Mouse (Mus musculus): Measurements from ENCODE around the gene Ptpn6. TPM values are rescaled to one million over a fixed set of nuclear protein-coding genes. Genes with fewer than 3 reads are reported as not detected.

Ptpn6 gene
- polyA plus RNA-seq, 1 experiment from 2014 or later, result 19.8 TPM

DNA sequence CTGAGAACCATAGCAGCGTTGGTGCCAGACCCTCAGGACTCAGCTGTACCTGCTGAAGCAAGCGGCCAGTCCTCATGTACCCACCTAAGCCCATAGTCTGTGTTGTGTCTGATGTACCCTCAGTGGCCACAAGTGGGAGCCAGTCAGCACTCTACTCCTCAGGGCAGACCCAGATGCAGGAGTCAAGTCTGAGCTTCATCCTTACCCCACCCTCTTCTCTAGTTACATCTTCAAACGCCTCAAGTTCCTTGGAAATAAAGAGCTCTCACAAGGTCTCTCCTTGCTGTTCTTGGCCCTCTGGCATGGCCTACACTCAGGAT lies 35.8 kb downstream of the Ptpn6 start:
- 44% methylated on average over 3 of the region's 3 CpGs for WGBS

DNA sequence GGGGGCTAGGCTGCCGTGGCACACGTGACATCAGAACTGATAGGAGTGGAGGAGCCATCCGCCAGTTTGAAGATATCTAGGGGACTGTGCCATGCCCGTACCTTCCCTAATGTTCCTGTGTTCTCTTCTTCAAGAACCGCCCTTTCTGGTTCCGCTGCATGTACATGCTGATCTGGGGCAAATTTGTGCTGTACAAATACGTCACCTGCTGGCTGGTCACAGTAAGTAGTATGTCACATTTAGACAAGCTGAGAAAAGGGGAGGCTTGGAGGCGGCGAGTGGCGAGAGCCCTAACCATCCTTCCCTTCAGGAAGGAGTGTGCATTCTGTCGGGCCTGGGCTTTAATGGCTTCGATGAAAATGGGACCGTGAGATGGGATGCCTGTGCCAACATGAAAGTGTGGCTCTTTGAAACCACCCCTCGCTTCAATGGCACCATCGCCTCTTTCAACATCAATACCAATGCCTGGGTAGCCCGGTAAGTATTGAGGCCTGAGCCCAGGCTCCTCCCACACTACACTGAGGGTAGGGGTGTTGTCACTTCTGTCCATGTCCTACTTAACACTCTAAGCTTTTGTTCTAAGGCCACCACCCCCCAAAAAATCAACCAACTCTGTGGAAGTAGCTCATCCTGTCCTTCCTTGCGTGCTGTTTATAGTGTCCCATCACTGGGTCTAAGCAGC lies 36.3 kb downstream of the Ptpn6 start:
- 90% methylated on average over 17 of the region's 17 CpGs for WGBS
- H3K27ac ChIP-seq, result no peak overlapping the region
- H3K36me3 ChIP-seq, result peaks cover 35% of the 10 kb centered on the region
- no peaks in the 10 kb centered on the region for H3K9me3 ChIP-seq
- no peak overlapping the region for H3K4me2 ChIP-seq
- H3K4me1 ChIP-seq, result no peaks in the 10 kb centered on the region
- no peak overlapping the region for H3K9ac ChIP-seq
- no peaks in the 10 kb centered on the region for H3K27me3 ChIP-seq (replicated peaks)
- no peak overlapping the region for H3K4me3 ChIP-seq (replicated peaks)
- no peak for ATAC-seq (ENCODE audit: insufficient read depth, low FRiP score, low read depth)

More for the DNA sequence above, 35.8 kb downstream of the Ptpn6 start:
- ATAC-seq (ENCODE audit: insufficient read depth, low FRiP score, low read depth), result 0 out of 2 replicates have a peak, but pooled peaks have one; percentile 32
- Histone ChIP-seq H3K9ac (no peak overlapping the region), H3K36me3 (peaks cover 35% of the 10 kb centered on the region), H3K4me2 (no peak overlapping the region), H3K4me1 (no peaks in the 10 kb centered on the region), H3K4me3 (replicated peaks) (no peak overlapping the region), H3K9me3 (no peaks in the 10 kb centered on the region), H3K27me3 (replicated peaks) (no peaks in the 10 kb centered on the region), H3K27ac (no peak overlapping the region)

DNA sequence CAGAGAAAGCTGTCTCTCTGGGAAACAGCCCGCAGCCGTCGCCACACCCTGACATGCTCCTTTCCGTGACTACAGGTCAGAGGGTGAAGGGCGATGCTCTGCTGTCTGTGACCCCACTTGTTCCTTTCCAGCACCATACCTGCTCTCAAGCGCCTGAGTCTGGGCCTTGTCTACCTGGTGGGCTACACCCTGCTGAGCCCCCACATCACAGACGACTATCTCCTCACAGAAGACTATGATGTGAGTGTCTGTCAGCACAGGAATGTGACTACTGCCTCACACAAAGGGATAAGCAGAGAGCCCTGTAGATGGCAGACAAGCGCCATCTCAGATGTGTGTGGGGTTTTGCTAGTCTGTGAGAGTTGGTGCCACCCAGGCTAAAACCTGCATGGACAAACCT lies 37.2 kb downstream of the Ptpn6 start:
- Histone ChIP-seq H3K9ac (no peak overlapping the region), H3K4me2 (no peak overlapping the region), H3K27me3 (replicated peaks) (no peaks in the 10 kb centered on the region), H3K36me3 (peaks cover 35% of the 10 kb centered on the region), H3K9me3 (no peaks in the 10 kb centered on the region), H3K4me3 (replicated peaks) (no peak overlapping the region), H3K4me1 (no peaks in the 10 kb centered on the region), H3K27ac (no peak overlapping the region)
- WGBS, result 75% methylated on average over 8 of the region's 8 CpGs
- no peak for ATAC-seq (ENCODE audit: insufficient read depth, low FRiP score, low read depth)

DNA sequence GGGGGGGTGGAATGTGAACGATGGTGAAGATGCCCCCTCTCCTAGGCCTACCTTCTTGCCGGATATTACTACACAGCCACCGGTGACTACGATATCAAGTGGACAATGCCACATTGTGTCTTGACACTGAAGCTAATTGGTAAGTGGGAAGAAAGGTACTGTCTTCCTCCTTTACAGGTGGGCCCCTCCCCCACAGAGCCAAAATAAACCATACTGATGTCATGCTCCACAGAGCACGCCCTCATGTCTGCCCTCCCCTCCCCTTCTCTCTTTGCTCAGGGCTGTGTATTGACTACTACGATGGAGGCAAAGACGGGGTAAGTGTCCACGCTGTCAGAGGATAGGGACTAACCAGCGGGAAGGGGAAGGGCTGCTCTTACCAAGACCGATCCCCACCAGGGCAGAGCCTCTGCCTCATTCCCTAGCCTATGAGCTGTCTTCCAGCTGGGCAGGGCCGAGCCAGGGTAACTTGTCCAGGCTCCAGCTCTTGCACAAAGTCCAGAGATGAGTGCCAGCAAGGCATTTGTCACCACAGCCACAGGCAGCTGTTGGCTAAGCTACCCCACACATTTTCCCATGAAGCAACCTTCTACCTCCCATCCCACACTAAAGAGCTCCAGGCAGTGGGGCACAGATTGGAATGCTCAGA lies 38.4 kb downstream of the Ptpn6 start:
- H3K27me3 ChIP-seq (replicated peaks), result no peaks in the 10 kb centered on the region
- ATAC-seq (ENCODE audit: insufficient read depth, low FRiP score, low read depth), result no peak
- H3K9ac ChIP-seq, result no peak overlapping the region
- no peak overlapping the region for H3K4me3 ChIP-seq (replicated peaks)
- no peaks in the 10 kb centered on the region for H3K9me3 ChIP-seq
- no peak overlapping the region for H3K27ac ChIP-seq
- peaks cover 34% of the 10 kb centered on the region for H3K36me3 ChIP-seq
- 80% methylated on average over 11 of the region's 11 CpGs for WGBS
- H3K4me2 ChIP-seq, result no peak overlapping the region
- no peaks in the 10 kb centered on the region for H3K4me1 ChIP-seq

DNA sequence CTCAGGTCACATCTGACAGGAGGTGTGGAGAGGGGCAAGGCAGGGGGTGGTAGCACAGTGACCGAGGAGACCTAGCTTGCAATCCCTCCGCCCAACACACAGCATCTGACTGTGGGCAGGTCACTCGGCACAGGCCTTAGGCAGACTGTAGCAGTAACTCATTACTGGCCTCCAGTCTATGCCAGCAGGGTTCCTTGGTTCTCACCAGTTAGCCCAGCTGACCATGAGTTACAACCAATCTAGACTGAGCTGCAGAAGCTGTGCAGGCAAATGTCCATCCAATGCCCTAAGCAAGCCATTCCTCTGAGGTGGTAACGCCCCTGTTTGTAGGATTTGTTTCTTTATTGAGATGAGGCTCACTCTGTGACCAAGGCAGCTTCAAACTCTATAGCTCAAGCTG lies 39.1 kb downstream of the Ptpn6 start:
- Histone ChIP-seq H3K36me3 (peaks cover 27% of the 10 kb centered on the region), H3K27me3 (replicated peaks) (no peaks in the 10 kb centered on the region), H3K4me2 (no peak overlapping the region), H3K9ac (no peak overlapping the region), H3K9me3 (no peaks in the 10 kb centered on the region), H3K4me1 (peaks cover 5% of the 10 kb centered on the region), H3K4me3 (replicated peaks) (no peak overlapping the region), H3K27ac (no peak overlapping the region)
- ATAC-seq (ENCODE audit: insufficient read depth, low FRiP score, low read depth), result no peak
- WGBS, result 85% methylated on average over 4 of the region's 4 CpGs

DNA sequence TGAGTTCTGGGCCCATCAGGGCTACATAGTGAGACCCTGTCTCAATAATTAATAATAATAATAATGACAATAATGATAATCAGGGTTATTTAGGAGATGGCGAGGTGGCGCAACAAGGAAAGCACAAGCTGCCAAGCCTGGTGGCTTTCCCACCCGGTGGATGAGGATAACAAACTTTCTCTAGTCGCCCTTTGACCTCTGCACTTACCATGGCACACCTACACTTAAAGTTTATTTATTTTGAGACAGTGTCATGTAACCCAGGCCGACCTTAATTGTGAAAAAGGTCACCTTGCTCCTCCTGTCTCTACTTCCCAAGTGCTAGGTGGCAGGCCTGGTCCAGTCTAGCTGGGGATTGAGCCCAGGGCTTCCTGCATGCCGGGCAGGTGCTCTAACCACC lies 39.8 kb downstream of the Ptpn6 start:
- peaks cover 11% of the 10 kb centered on the region for H3K4me1 ChIP-seq
- no peak overlapping the region for H3K9ac ChIP-seq
- no peak overlapping the region for H3K4me3 ChIP-seq (replicated peaks)
- H3K27me3 ChIP-seq (replicated peaks), result no peaks in the 10 kb centered on the region
- 68% methylated on average over 6 of the region's 6 CpGs for WGBS
- H3K36me3 ChIP-seq, result peaks cover 23% of the 10 kb centered on the region
- H3K27ac ChIP-seq, result no peak overlapping the region
- ATAC-seq (ENCODE audit: insufficient read depth, low FRiP score, low read depth), result no peak
- H3K9me3 ChIP-seq, result no peaks in the 10 kb centered on the region
- no peak overlapping the region for H3K4me2 ChIP-seq

DNA sequence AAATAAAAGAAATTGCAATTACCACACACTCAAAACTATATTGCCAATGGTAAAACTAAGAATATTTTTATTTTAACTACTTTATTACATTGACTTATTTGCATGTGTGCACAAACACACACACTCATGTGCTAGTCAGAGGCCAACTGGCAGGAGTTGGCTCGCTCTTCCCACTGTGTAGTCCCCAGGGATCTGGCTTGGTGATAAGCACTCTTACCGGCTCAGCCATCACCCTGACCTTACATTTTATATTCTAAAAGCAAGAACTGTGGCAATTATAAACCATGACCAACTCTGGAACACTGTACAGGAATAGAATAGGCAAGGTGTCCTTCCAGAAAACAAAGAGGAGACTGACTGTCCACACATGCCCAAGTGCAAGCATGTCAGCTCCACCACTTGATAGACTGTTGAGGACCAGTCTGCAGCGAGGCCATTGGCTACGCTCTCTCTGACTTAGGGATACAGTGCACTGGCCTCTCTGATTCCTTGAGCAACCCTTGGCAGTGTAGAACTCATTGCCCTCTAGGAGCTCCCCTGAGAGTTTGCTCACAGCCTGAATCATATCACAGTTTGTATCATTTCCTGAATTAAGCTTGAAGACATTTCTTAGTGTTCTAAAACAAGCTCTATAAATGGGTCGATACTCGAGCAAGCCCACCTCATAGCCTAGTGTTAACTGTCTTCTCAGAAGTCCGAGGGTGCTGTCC lies 41.9 kb downstream of the Ptpn6 start:
- peaks cover 17% of the 10 kb centered on the region; the same call in 1 of the 2 replicates for H3K36me3 ChIP-seq
- ATAC-seq (ENCODE audit: insufficient read depth, low FRiP score, low read depth), result no peak
- H3K4me3 ChIP-seq (replicated peaks), result no peak overlapping the region
- 92% methylated on average over 7 of the region's 7 CpGs for WGBS
- no peaks in the 10 kb centered on the region for H3K9me3 ChIP-seq
- no peak overlapping the region for H3K27ac ChIP-seq
- H3K27me3 ChIP-seq (replicated peaks), result no peaks in the 10 kb centered on the region
- H3K9ac ChIP-seq, result no peak overlapping the region
- H3K4me2 ChIP-seq, result no peak overlapping the region
- peaks cover 11% of the 10 kb centered on the region for H3K4me1 ChIP-seq

DNA sequence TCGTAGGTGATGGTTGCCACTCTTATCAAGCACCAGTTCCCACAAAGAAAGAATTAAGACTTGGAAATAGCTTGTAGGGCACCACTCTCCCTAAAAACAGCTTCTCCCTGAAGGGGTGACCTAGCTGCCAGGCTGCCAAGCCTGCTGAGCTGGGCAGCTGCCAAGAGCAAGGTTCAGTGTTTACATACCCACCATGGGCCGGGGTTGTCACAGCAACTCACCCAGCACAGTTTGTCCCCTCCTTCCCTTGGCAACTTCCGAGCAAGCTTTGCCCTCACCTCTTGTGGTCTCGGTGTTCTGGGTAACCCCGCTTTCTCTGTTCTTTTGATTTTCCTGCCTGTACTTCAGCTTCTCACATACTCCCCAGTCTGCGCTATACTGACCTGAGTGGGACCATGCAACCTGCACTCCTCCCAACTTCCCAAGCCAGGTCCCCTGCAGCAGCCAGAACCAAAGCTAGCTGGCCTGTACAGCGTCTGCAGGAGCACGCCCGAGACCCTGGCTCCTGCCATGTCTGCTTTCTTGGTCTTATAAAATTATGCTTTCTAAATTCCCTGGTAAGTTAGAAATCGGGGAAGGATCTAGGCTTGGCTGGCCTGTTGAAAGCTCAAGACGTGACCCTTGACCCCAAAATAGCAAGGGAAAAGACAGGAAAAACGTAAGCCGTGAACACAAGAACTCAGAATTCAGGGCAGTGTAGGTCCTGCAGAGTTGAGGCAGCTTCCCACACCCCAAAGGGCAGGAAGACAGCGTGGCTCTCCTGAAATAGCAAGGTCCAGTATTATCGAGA lies 44.2 kb downstream of the Ptpn6 start:
- ATAC-seq (ENCODE audit: insufficient read depth, low FRiP score, low read depth), result peak; percentile 71
- H3K4me3 ChIP-seq (replicated peaks), result no peak overlapping the region
- peaks cover 7% of the 10 kb centered on the region; the same call in 1 of the 2 replicates for H3K36me3 ChIP-seq
- peak overlapping the region; percentile 14; the same call in 1 of the 2 replicates for H3K4me2 ChIP-seq
- 70% methylated on average over 15 of the region's 15 CpGs for WGBS
- H3K9ac ChIP-seq, result no peak overlapping the region
- H3K27me3 ChIP-seq (replicated peaks), result no peaks in the 10 kb centered on the region
- no peaks in the 10 kb centered on the region for H3K9me3 ChIP-seq
- peaks cover 11% of the 10 kb centered on the region for H3K4me1 ChIP-seq
- peak overlapping the region; percentile 69 for H3K27ac ChIP-seq

DNA sequence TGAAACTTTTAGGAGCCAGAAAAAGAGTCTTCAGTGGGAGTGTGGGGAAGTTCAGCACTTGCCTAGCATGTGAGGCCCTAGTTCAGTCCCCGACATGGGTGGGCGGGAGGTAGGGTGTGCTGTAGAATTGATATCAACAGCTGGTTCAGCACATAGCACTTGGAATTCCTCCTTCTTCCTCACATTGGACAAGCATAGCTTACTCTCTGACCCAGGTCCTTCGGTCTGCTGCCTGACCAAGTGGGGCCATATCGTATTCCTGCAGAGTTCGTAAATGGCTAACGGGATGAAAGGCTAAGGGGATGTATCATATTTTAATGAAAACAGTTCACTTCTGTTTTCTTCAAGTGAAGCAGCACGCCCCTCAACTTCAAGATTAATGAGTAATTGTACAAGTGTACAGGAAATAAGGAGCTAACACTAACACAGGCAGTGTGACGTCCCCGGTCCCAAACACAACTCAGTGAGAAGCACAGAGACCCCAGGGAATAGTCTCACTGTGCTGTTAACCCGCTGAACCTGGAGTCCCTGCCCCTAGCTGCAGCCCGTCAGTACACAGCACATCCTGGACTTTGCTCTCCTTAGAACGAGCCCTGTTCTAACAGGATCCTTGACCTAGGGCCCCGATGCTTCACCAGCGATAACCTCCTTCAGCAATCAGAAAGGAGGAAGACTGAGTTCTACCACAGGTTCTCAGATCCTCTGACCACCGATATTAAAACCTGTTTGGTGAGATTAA lies 45.1 kb downstream of the Ptpn6 start:
- Histone ChIP-seq H3K4me1 (peaks cover 11% of the 10 kb centered on the region), H3K4me2 (no peak overlapping the region), H3K27me3 (replicated peaks) (no peaks in the 10 kb centered on the region), H3K36me3 (0 out of 2 replicates have a peak, but pooled peaks cover 3% of the 10 kb centered on the region), H3K9me3 (no peaks in the 10 kb centered on the region), H3K9ac (no peak overlapping the region), H3K4me3 (replicated peaks) (no peak overlapping the region), H3K27ac (peak overlapping the region; percentile 69)
- no peak for ATAC-seq (ENCODE audit: insufficient read depth, low FRiP score, low read depth)
- 53% methylated on average over 15 of the region's 15 CpGs for WGBS

DNA sequence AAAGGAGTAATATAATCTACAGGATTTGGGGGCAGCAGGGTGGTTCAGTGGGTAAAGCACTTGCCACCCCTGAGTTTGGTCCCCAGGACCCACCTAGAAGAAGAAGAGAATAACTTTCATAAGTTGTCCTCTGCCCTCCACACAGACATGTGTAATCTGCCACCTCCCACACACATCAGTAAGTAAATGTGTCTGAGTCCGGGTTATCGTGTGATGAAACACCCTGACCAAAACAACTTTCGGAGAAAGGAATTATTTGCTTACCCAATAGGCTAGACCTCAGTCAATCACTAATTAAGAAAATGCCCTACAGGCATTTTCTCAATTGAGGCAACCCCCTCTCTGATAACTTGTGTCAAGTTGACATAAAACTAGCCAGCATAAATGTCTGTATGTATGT lies 48.0 kb downstream of the Ptpn6 start:
- Histone ChIP-seq H3K9ac (no peak overlapping the region), H3K4me3 (replicated peaks) (no peak overlapping the region), H3K9me3 (no peaks in the 10 kb centered on the region), H3K27me3 (replicated peaks) (no peaks in the 10 kb centered on the region), H3K36me3 (0 out of 2 replicates have a peak, but pooled peaks cover under 1% of the 10 kb centered on the region), H3K4me1 (peaks cover 11% of the 10 kb centered on the region), H3K4me2 (no peak overlapping the region), H3K27ac (no peak overlapping the region)
- 90% methylated on average over 3 of the region's 3 CpGs for WGBS
- ATAC-seq (ENCODE audit: insufficient read depth, low FRiP score, low read depth), result no peak

DNA sequence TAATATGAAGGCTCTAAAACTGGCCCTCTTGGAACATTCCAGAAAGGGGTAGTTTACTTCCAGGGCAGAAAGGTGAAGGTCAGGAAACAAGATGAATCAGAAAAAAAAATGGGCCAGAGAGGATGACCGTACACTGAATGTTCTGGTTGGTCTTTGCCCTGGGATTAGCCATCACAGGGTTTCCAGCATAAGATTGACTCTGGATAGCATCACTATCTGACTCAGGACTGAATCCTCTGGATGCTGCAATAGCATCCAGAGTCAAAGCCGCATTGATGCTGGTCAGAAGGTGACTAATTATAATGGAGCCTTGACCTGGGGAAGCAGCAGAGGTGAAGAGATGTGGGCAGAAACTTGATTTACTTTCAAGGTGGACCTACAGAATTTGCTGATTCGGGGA lies 49.5 kb downstream of the Ptpn6 start:
- ATAC-seq (ENCODE audit: insufficient read depth, low FRiP score, low read depth), result no peak
- no peak overlapping the region for H3K27ac ChIP-seq
- no peak overlapping the region for H3K4me3 ChIP-seq (replicated peaks)
- H3K9ac ChIP-seq, result no peak overlapping the region
- no peaks in the 10 kb centered on the region for H3K27me3 ChIP-seq (replicated peaks)
- no peaks in the 10 kb centered on the region for H3K9me3 ChIP-seq
- WGBS, result 89% methylated on average over 3 of the region's 3 CpGs
- H3K36me3 ChIP-seq, result no peaks in the 10 kb centered on the region
- H3K4me1 ChIP-seq, result peaks cover 3% of the 10 kb centered on the region
- H3K4me2 ChIP-seq, result no peak overlapping the region

Data from stomach, embryonic 15.5 days (tissue).